ENCODE assay signal across 11 mouse cellular contexts in genomic region chr13:110278976-110279736, GRCm38 (mm10). TPM values are rescaled to one million over a fixed set of nuclear protein-coding genes. Genes with fewer than 3 reads are reported as not detected.
DNase-seq lines count a peak whose midpoint lies in the region; ATAC-seq and TF ChIP-seq lines count a peak whose summit lies in the region.
"Had no signal": no experiment of that assay in that cellular context is flagged by ENCODE, and none has a peak within 500 bp of the region (broad histone marks: within the 10 kb centered on the region; RNA-seq: fewer than 3 reads in every experiment).

No protein-coding gene starts in this region.

- H3K36me3 ChIP-seq in limb, embryonic 12.5 days, result no peaks in the 10 kb centered on the region
- no peaks in the 10 kb centered on the region for H3K36me3 ChIP-seq in limb, embryonic 10.5 days
- no peaks in the 10 kb centered on the region for H3K36me3 ChIP-seq in forebrain, embryonic 11.5 days (ENCODE audit: control insufficient read depth, insufficient read depth, low read length)
- H3K36me3 ChIP-seq in hindbrain, postnatal 0 days (ENCODE audit: insufficient read depth, low read length), result no peaks in the 10 kb centered on the region
- no peaks in the 10 kb centered on the region for H3K36me3 ChIP-seq in kidney, embryonic 14.5 days (ENCODE audit: control insufficient read depth, insufficient read depth, low read length)

- no peak overlapping the region for H3K4me3 ChIP-seq in limb, embryonic 12.5 days (replicated peaks)
- H3K4me3 ChIP-seq in limb, embryonic 10.5 days, result no peak overlapping the region
- peak overlapping the region; percentile 49 for H3K4me3 ChIP-seq in forebrain, embryonic 11.5 days (ENCODE audit: low read depth, low read length)
- H3K4me3 ChIP-seq in hindbrain, postnatal 0 days (ENCODE audit: low read length), result peak overlapping the region; percentile 65
- H3K4me3 ChIP-seq in kidney, embryonic 14.5 days (ENCODE audit: low read length), result no peak overlapping the region

- TF ChIP-seq CTCF in hindbrain, postnatal 0 days (IDR thresholded peaks at IDR 0.05; ENCODE audit: low read depth), result no peak

- peaks cover 15% of the 10 kb centered on the region for H3K27me3 ChIP-seq in limb, embryonic 12.5 days
- peaks cover 10% of the 10 kb centered on the region; the same call in 1 of the 2 replicates for H3K27me3 ChIP-seq in limb, embryonic 10.5 days (ENCODE audit: low read depth, poor library complexity, severe bottlenecking)
- H3K27me3 ChIP-seq in forebrain, embryonic 11.5 days (ENCODE audit: control insufficient read depth, insufficient read depth, low read length), result no peaks in the 10 kb centered on the region
- no peaks in the 10 kb centered on the region for H3K27me3 ChIP-seq in hindbrain, postnatal 0 days (ENCODE audit: insufficient read depth, low read length)
- no peaks in the 10 kb centered on the region; the same call in 1 of the 2 replicates for H3K27me3 ChIP-seq in kidney, embryonic 14.5 days (ENCODE audit: control insufficient read depth, insufficient read depth, low read length)

- H3K27ac ChIP-seq in limb, embryonic 12.5 days, result no peak overlapping the region
- no peak overlapping the region for H3K27ac ChIP-seq in limb, embryonic 10.5 days
- no peak overlapping the region for H3K27ac ChIP-seq in forebrain, embryonic 11.5 days (ENCODE audit: low read depth, low read length)
- H3K27ac ChIP-seq in hindbrain, postnatal 0 days, result peak overlapping the region; percentile 86
- H3K27ac ChIP-seq in kidney, embryonic 14.5 days (ENCODE audit: low read depth, low read length), result no peak overlapping the region

- 0 out of 2 replicates have a peak overlapping the region, but pooled peaks have one; percentile 78 for H3K4me2 ChIP-seq in limb, embryonic 12.5 days
- peak overlapping the region; percentile 60 for H3K4me2 ChIP-seq in forebrain, embryonic 11.5 days (ENCODE audit: low read depth, low read length, severe bottlenecking)
- peak overlapping the region; percentile 66 for H3K4me2 ChIP-seq in hindbrain, postnatal 0 days (ENCODE audit: low read depth, low read length)
- H3K4me2 ChIP-seq in kidney, embryonic 14.5 days (replicated peaks; ENCODE audit: low read depth, low read length), result no peak overlapping the region; the same call in 1 of the 2 replicates

- H3K9me3 ChIP-seq in limb, embryonic 12.5 days, result no peaks in the 10 kb centered on the region
- H3K9me3 ChIP-seq in limb, embryonic 10.5 days (replicated peaks), result no peaks in the 10 kb centered on the region
- H3K9me3 ChIP-seq in forebrain, embryonic 11.5 days (ENCODE audit: control insufficient read depth, low read length), result no peaks in the 10 kb centered on the region
- H3K9me3 ChIP-seq in hindbrain, postnatal 0 days (ENCODE audit: low read length), result no peaks in the 10 kb centered on the region
- no peaks in the 10 kb centered on the region for H3K9me3 ChIP-seq in kidney, embryonic 14.5 days (ENCODE audit: control insufficient read depth, low read length)

- no peak for ATAC-seq in limb, embryonic 12.5 days (ENCODE audit: insufficient number of reproducible peaks, insufficient read depth, low FRiP score, low TSS enrichment, low read depth)
- no peak for ATAC-seq in forebrain, embryonic 11.5 days (replicated peaks; ENCODE audit: low FRiP score)
- ATAC-seq in hindbrain, postnatal 0 days, result no peak
- no peak for ATAC-seq in kidney, embryonic 14.5 days (ENCODE audit: low FRiP score, low TSS enrichment)
- ATAC-seq: inflammation-experienced regulatory T-cells, adult 6 months had no signal

- H3K4me1 ChIP-seq in limb, embryonic 12.5 days (replicated peaks), result peaks cover 8% of the 10 kb centered on the region
- H3K4me1 ChIP-seq in limb, embryonic 10.5 days, result peaks cover 15% of the 10 kb centered on the region
- H3K4me1 ChIP-seq in forebrain, embryonic 11.5 days (replicated peaks; ENCODE audit: control insufficient read depth, insufficient read depth, low read length), result no peaks in the 10 kb centered on the region; the same call in 1 of the 2 replicates
- no peaks in the 10 kb centered on the region for H3K4me1 ChIP-seq in hindbrain, postnatal 0 days (ENCODE audit: insufficient read depth, low read length)
- no peaks in the 10 kb centered on the region for H3K4me1 ChIP-seq in kidney, embryonic 14.5 days (ENCODE audit: control insufficient read depth, insufficient read depth, low read length)

- no peak for DNase-seq in limb, embryonic 10.5 days (ENCODE audit: low spot score)
- DNase-seq in forebrain, embryonic 11.5 days (ENCODE audit: low spot score), result no peak
- DNase-seq in hindbrain, postnatal 0 days (ENCODE audit: low spot score), result peak; percentile 31
- peak; percentile 25 for DNase-seq in retina, postnatal 1 day
- DNase-seq in embryo, embryonic 10 days (ENCODE audit: low spot score), result no peak
- DNase-seq: spleen, adult 18-20 months had no signal

- no peak overlapping the region for H3K9ac ChIP-seq in limb, embryonic 12.5 days (replicated peaks)
- H3K9ac ChIP-seq in forebrain, embryonic 11.5 days (ENCODE audit: low read length), result no peak overlapping the region; the same call in 1 of the 2 replicates
- H3K9ac ChIP-seq in hindbrain, postnatal 0 days (replicated peaks; ENCODE audit: low read length), result peak overlapping the region; percentile 62
- no peak overlapping the region for H3K9ac ChIP-seq in kidney, embryonic 14.5 days (ENCODE audit: low read depth, low read length)

- 61% methylated on average over 9 of the region's 9 CpGs for WGBS in limb, embryonic 12.5 days
- WGBS in limb, embryonic 10.5 days, result 65% methylated on average over 9 of the region's 9 CpGs
- 60% methylated on average over 9 of the region's 9 CpGs for WGBS in forebrain, embryonic 11.5 days
- WGBS in hindbrain, postnatal 0 days, result 36% methylated on average over 9 of the region's 9 CpGs
- WGBS in kidney, embryonic 14.5 days, result 62% methylated on average over 9 of the region's 9 CpGs

RNA-seq across cellular contexts. Expression of gene Rab3c, which starts 1.6 kb away (rescaled TPM):
- 0.76 and 1.5 TPM in 2 replicates for polyA plus RNA-seq in limb, embryonic 12.5 days (2016; fragmentation: Nextera tagmentation; extraction: Ambion mirVana)
- polyA plus RNA-seq in limb, embryonic 10.5 days (2016; fragmentation: Nextera tagmentation; extraction: Ambion mirVana), result 0.28 and 0.31 TPM in 2 replicates
- 15.5 and 17.4 TPM in 2 replicates for polyA plus RNA-seq in forebrain, embryonic 11.5 days (2014; fragmentation: Nextera tagmentation; extraction: Ambion mirVana)
- 125 and 126 TPM in 2 replicates for total RNA-seq in hindbrain, postnatal 0 days (2014; rRNA removed)
- polyA plus RNA-seq in hindbrain, postnatal 0 days (2015; fragmentation: Nextera tagmentation; extraction: Ambion mirVana), result 126 and 130 TPM in 2 replicates
- polyA plus RNA-seq in kidney, embryonic 14.5 days (2014; fragmentation: Nextera tagmentation; extraction: Ambion mirVana), result not detected in 2 replicates
- total RNA-seq: ES-E14; gastrocnemius, postnatal 25 days had no signal
- polyA plus RNA-seq: inflammation-experienced regulatory T-cells, adult 6 months had no signal

Comparison
In these comparisons a context has a peak if more than half of its experiments do, and no peak if none do; other contexts are left out.
1. H3K4me3 ChIP-seq: peak in forebrain, embryonic 11.5 days (single experiment) and hindbrain, postnatal 0 days (single experiment); none in limb, embryonic 12.5 days (single experiment), limb, embryonic 10.5 days (single experiment) and kidney, embryonic 14.5 days (single experiment).
2. DNase-seq: peak in hindbrain, postnatal 0 days (single experiment) and retina, postnatal 1 day (single experiment); none in limb, embryonic 10.5 days (single experiment), forebrain, embryonic 11.5 days (single experiment) and embryo, embryonic 10 days (single experiment).